Mouse (Mus musculus) heart, adult 9 months (tissue): Measurements from ENCODE around the gene Plekhg5.

ENCODE experiments used
- DNase-seq, 2 experiments: peaks; one replicate each; pipeline ENCODE4 v3.0.0; 2022; ENCODE audit warnings: low spot score in 2 of 2

The Plekhg5 gene

GRCm38 (mm10) chr4:152070494-152071396 is 1.6 kb upstream of the Plekhg5 start:
- no peak for DNase-seq

GRCm38 (mm10) chr4:152072655-152073054 is 357 bp downstream of the Plekhg5 start:
- DNase-seq, result peak in 1 of 2 experiments; percentile 15

GRCm38 (mm10) chr4:152073715-152074114 is 1.4 kb downstream of the Plekhg5 start:
- no peak for DNase-seq

- DNase-seq, result no peak
These were observed 2.2 kb downstream of the Plekhg5 start for GRCm38 (mm10) chr4:152074548-152074947.

DNA sequence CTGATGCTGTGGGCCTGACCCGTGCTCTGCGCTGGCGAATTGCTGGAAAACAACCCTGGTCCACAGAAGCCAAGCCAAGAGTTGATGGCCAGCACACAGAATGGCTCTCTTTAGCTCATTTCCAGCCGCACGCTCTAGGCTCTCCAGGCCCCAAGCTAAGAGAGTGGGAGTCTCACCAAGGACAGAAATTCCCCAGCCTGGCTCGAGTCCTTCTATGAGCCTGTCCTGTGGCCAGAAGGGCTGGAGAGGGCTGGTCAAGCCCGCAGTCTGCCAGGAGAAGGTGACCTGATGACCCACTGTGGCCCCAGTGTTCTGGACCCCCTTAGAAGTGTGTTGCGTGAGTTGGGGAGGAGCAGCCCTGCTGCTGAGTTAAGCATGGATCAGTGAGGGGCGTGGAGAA is 4.9 kb downstream of the Plekhg5 start:
- DNase-seq, result no peak

GRCm38 (mm10) chr4:152078105-152078530 is 5.8 kb downstream of the Plekhg5 start:
- DNase-seq, result peak; percentile 49 to 73

DNA sequence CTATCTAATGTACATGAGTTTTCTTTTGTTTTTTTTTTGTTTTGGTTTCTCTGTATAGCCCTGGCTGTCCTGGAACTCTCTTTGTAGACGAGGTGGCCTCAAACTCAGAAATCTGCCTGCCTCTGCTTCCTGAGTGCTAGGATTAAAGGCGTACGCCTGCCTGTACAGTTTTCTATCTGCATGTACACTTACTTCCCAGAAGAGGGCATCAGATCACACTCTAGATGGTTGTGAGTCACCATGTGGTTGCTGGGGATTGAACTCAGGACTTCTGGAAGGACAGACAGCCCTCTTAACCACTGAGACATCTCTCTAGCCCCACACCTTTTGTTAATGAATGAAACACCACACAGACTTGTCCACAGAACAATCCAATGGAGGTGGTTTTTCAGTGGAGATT is 7.0 kb downstream of the Plekhg5 start:
- DNase-seq, result no peak

DNA sequence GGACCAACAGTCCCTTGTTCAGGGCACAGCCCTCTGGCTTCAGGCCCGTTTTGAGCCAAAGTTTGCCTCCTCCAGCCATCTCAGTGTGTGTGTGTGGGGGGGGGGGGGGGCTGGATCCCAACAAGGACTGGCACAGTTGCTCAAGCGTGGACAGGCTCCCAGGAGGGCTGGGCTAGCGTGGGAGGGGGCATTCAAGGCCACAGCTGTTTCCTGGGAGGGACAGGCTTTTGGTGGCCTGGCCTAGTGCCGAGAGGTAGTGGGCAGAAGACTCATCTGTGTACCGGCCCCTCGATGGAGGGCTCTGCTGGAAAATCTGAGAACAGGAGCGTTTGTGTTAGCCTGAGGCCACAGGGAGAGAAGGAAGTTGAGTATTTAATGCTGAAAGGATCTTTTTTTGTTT is 7.6 kb downstream of the Plekhg5 start:
- DNase-seq, result no peak

GRCm38 (mm10) chr4:152083611-152084220 is 11.4 kb downstream of the Plekhg5 start:
- peak in 1 of 2 experiments; percentile 46 for DNase-seq

- DNase-seq, result no peak
These were observed 12.3 kb downstream of the Plekhg5 start for GRCm38 (mm10) chr4:152084616-152085015.

DNA sequence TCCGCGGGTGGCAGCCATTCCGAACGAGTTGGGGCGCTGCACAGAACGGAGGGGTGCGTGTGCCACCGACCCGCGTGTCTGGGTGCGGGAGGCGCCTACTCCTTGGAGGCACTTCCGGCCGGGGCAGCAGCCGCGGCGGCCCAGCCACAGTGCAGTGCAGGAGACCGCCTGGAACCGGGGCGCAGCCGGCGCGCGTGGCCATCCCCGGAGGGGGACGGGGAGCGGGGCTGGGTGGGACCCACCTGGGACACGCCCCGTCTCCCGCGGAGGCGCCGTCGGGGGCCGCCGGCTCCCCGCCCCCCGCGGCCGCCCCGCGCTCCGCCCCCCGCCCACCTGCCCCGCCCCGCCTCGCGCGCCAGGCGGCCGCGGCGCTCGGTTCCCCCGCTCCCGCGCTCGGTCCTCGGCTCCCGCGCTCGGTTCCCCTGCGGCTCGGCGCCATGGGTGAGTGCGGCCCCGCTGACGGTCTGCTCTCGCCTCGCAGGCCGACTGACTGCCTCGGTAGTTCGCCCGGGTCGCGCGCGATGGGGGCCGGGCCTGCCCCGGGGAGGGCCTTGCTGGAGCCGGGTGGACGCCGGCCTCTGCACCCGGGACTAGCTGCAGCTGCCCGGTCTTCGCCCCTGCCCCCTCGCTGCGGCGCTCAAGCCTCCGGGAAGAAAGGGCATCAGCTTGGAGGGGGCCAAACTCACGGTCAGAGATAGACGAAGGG is 14.4 kb downstream of the Plekhg5 start:
- DNase-seq, result peak; percentile 48 to 59

DNA sequence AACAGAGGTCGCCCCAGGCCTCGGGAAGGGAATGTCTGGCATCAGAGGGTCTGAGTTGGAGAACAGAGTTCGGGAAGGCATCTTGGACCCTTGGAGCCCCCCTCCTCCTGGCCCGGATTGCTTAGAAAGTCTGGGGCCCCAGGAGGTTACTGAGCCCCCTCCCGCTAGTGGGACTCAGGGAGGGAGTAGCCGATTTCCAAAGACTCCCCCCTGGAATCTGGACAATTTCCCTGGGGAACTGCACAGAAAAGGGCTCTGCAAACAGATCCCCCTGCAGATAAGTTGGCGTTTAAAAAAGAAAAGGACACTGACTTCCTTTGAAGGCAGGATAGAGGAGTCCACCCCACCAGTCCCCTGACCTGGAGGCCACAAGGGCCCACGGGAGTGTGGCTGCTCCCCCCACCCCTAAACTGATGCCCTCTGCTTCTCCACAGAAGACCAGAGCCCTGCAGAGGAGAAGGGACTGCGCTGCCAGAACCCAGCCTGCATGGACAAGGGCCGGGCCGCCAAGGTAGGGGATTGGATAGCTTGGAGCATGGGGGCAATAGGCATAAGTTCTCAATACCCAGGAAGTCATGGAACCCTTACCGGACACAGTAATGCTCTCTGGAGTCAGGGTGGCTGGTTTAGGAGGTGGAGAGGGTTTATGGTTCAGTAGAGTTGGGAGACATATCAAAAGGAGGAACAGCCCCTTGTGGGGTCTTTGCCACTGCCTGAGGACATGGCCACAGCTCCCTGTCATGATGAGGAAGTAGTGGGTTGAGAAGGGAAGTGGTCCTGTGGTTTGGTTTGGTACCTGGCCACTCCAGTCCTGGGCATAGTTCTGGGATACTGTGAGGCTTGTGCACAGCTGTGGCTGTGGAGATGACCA is 15.1 kb downstream of the Plekhg5 start:
- no peak for DNase-seq

DNA sequence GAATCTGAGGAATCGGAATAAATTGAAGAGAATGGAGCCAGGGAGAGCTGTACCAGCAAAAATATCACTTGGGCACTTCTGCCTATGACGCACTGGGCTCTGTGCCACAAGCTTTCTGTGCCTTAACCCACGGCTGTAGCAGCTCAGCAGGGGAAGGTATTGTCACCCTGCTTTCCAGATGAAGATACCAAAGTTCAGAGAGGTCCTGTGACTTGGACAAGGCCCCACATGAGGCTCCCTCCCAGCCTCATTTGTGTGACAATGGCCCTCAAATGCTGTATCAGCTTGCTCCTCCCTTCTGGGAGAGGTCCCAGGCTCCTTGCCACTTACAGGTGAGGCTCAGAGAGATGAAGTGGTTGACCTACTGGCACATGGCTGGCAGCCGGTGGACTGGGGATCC is 15.8 kb downstream of the Plekhg5 start:
- DNase-seq, result no peak

GRCm38 (mm10) chr4:152088556-152089120 is 16.3 kb downstream of the Plekhg5 start:
- DNase-seq, result no peak

DNA sequence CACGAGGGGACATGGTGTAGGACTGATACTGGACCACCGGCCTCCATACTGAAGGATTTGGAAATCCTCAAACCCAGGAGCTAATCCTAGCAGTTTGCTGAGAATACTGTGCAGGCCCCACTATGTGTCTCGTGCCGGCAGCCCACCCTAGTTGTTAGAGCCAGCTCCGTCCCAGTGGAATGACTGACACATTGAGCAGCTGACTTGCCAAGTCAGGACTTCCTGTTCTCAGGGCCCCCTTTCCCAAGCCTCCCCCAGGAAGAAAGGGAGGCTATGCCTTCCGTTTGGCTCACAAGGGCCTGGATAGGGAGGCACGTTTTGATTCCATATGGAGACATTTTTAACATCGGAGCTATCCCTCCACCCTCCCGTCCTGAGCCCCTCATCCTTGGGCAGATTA is 17.9 kb downstream of the Plekhg5 start:
- DNase-seq, result no peak

- no peak for DNase-seq
These were observed 20.5 kb downstream of the Plekhg5 start for GRCm38 (mm10) chr4:152092751-152093293.

GRCm38 (mm10) chr4:152094233-152094632 is 21.9 kb downstream of the Plekhg5 start:
- DNase-seq, result no peak

DNA sequence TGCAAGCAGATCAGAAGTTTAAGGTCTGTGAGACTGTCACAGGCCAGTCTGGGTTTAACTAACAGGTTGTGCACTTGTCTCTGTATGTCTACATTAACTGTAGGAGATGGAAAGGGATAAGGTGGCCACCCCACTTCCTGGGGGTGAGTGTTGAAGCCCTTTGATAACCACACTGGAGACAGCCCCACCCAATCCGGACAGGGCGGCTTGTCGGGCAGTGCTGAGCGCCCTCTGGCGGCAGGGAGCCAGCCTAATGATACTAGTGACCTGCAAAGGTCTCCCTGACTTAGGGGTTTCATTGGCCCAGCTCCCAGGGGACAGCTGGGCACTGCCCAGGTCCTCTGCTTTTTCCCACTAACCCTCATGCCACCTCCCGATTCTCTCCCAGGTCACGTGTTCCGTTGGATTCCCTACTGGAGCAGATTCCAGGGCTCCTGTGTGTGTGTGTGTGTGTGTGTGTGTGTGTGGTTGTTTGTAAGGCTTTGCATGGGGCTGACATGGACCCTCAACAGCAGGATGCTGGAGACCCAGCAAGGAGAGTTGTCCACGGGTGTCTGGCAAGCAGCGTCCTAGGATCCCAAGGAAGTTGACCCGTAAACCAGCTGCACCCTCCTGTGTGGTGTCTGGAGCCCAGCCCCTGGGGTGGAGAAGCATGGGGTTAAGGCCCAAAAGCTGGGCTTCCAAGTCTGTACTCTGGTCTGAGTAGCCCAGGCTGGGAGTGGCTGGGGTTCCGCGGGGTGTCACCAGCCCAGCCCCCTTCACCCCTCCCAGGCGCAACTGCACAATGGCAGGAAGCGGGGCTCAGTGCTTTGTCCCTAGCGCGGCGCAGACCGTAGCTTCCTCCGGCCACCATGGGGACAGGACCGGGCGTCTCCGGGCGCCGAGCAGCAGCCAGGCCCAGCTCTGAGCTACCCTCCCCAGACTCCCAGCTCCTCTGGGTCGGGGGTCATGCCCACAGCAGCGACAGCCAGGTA is 23.9 kb downstream of the Plekhg5 start:
- DNase-seq, result peak; percentile 83

DNA sequence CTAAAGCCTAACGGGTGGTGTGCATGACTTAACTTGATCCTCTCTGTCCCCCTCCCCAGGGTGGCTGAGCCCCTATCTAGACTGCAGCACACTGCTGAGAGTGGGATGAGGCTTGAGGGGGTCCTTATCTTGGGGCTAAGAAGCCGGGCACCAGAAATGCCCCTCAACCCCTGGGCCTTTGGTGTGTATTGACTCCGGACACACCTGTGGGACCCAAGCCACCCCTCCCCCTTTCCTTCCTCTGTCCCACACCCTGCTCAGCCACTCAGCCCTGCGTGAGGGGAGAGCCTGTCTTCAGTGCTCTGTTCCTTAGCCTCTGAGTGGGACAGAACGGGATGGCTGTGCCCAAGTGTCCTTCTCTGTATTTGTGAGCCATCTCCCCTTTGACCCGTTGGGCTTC is 24.6 kb downstream of the Plekhg5 start:
- DNase-seq, result no peak
